Comparison of ENCODE assay signal across 28 mouse cellular contexts in the genomic region with DNA sequence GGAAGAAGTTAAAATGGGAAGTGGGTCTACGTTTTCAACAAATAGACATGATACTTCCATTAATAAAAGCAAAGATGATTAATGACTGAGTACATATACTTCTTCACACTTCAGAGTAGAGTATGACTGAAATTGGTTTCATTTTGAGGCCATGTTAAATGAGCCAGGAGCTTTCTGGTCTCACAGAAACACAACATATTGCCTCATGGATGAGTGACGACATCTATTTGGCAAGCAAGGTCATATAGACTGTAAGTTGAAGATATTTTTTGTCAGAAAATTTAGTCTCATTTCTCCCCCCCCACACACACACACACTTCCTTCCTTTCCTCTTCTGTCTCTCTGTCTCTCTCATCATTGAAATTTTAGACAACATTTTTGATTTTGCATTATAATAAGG.
A peak's percentile ranks its signal among the peaks of the same experiment; 100 is the strongest.
DNase-seq lines count a peak whose midpoint lies in the region; ATAC-seq lines count a peak whose summit lies in the region.
"Had no signal": no experiment of that assay in that cellular context is flagged by ENCODE, and none has a peak within 500 bp of the region (broad histone marks: within the 10 kb centered on the region; RNA-seq: fewer than 3 reads in every experiment).

No protein-coding gene starts in this region.

- H3K9ac ChIP-seq in forebrain, embryonic 15.5 days (replicated peaks), result no peak overlapping the region
- H3K9ac ChIP-seq in forebrain, embryonic 11.5 days (ENCODE audit: low read length), result no peak overlapping the region
- H3K9ac ChIP-seq: embryonic facial prominence, embryonic 12.5 days; embryonic facial prominence, embryonic 15.5 days; heart, embryonic 12.5 days; heart, embryonic 15.5 days; hindbrain, embryonic 14.5 days had no signal

- no peaks in the 10 kb centered on the region for H3K9me3 ChIP-seq in forebrain, embryonic 15.5 days
- H3K9me3 ChIP-seq in forebrain, embryonic 11.5 days (ENCODE audit: control insufficient read depth, low read length), result no peaks in the 10 kb centered on the region
- H3K9me3 ChIP-seq: embryonic facial prominence, embryonic 12.5 days; embryonic facial prominence, embryonic 15.5 days; heart, embryonic 12.5 days; heart, embryonic 15.5 days had no signal

- H3K36me3 ChIP-seq in forebrain, embryonic 15.5 days, result no peaks in the 10 kb centered on the region
- H3K36me3 ChIP-seq in forebrain, embryonic 11.5 days (ENCODE audit: control insufficient read depth, insufficient read depth, low read length), result no peaks in the 10 kb centered on the region
- H3K36me3 ChIP-seq: embryonic facial prominence, embryonic 12.5 days; embryonic facial prominence, embryonic 15.5 days; heart, embryonic 12.5 days; heart, embryonic 15.5 days had no signal

- no peaks in the 10 kb centered on the region for H3K4me1 ChIP-seq in forebrain, embryonic 15.5 days
- H3K4me1 ChIP-seq in forebrain, embryonic 11.5 days (replicated peaks; ENCODE audit: control insufficient read depth, insufficient read depth, low read length), result no peaks in the 10 kb centered on the region
- H3K4me1 ChIP-seq: embryonic facial prominence, embryonic 12.5 days; embryonic facial prominence, embryonic 15.5 days; heart, embryonic 12.5 days; heart, embryonic 15.5 days had no signal

- 77% methylated on average over 2 of the region's 2 CpGs for WGBS in forebrain, embryonic 15.5 days
- WGBS in forebrain, embryonic 11.5 days, result 90% methylated on average over 2 of the region's 2 CpGs

- no peak overlapping the region for H3K4me2 ChIP-seq in forebrain, embryonic 15.5 days (replicated peaks)
- no peak overlapping the region for H3K4me2 ChIP-seq in forebrain, embryonic 11.5 days (ENCODE audit: low read depth, low read length, severe bottlenecking)
- H3K4me2 ChIP-seq: embryonic facial prominence, embryonic 12.5 days; embryonic facial prominence, embryonic 15.5 days; heart, embryonic 12.5 days; heart, embryonic 15.5 days; hindbrain, embryonic 14.5 days had no signal

- no peak overlapping the region for H3K4me3 ChIP-seq in forebrain, embryonic 15.5 days
- H3K4me3 ChIP-seq in forebrain, embryonic 11.5 days (ENCODE audit: low read depth, low read length), result no peak overlapping the region
- H3K4me3 ChIP-seq: embryonic facial prominence, embryonic 12.5 days; embryonic facial prominence, embryonic 15.5 days; heart, embryonic 12.5 days; heart, embryonic 15.5 days had no signal

- DNase-seq in forebrain, embryonic 11.5 days (ENCODE audit: low spot score), result no peak
- DNase-seq in 3T3-L1 (ENCODE audit: low read depth, low spot score) (peak; percentile 72), NIH3T3 (ENCODE audit: low read depth) (peak; percentile 79)
- peak; percentile 22 for DNase-seq in brain, embryonic 18.5 days (ENCODE audit: low read depth, low spot score)
- no peak for DNase-seq in testis, postnatal 14 days (ENCODE audit: low spot score)
- DNase-seq in ovary, postnatal 14 days (ENCODE audit: low spot score), result no peak
- DNase-seq in urinary bladder, adult 2 months (ENCODE audit: low spot score), result no peak
- DNase-seq: adrenal gland, adult 2 months; adrenal gland, postnatal 14 days; cerebellum, adult 11 months; cerebellum, adult 2 months; cerebellum, adult 9-11 months; cerebellum, postnatal 25 days; gastrocnemius, postnatal 14 days; heart, adult 11 months; heart, postnatal 14 days; heart, postnatal 4 days; kidney, adult 18-20 months had no signal

- H3K27me3 ChIP-seq in forebrain, embryonic 15.5 days, result no peaks in the 10 kb centered on the region
- H3K27me3 ChIP-seq in forebrain, embryonic 11.5 days (ENCODE audit: control insufficient read depth, insufficient read depth, low read length), result no peaks in the 10 kb centered on the region
- H3K27me3 ChIP-seq: embryonic facial prominence, embryonic 12.5 days; embryonic facial prominence, embryonic 15.5 days; heart, embryonic 12.5 days; heart, embryonic 15.5 days; Patski had no signal

- H3K27ac ChIP-seq in forebrain, embryonic 15.5 days (replicated peaks), result 0 out of 2 replicates have a peak overlapping the region, but pooled peaks have one; percentile 11
- H3K27ac ChIP-seq in forebrain, embryonic 11.5 days (ENCODE audit: low read depth, low read length), result no peak overlapping the region
- H3K27ac ChIP-seq: embryonic facial prominence, embryonic 12.5 days; embryonic facial prominence, embryonic 15.5 days; heart, embryonic 15.5 days; hindbrain, embryonic 14.5 days; hindbrain, postnatal 0 days had no signal

- peak; percentile 73; the same call in 1 of the 2 replicates for ATAC-seq in forebrain, embryonic 15.5 days (replicated peaks)
- ATAC-seq in forebrain, embryonic 11.5 days (replicated peaks; ENCODE audit: low FRiP score), result no peak
- ATAC-seq: hindbrain, postnatal 0 days; inflammation-experienced regulatory T-cells, adult 6 months; intestine, embryonic 16.5 days; Patski had no signal

Comparison
In these comparisons a context has a peak if more than half of its experiments do, and no peak if none do; other contexts are left out.
1. DNase-seq: peak in 3T3-L1 (single experiment), NIH3T3 (single experiment) and brain, embryonic 18.5 days (single experiment); none in forebrain, embryonic 11.5 days (single experiment), testis, postnatal 14 days (single experiment), ovary, postnatal 14 days (single experiment) and urinary bladder, adult 2 months (single experiment).